Mouse (Mus musculus): ENCODE results near the gene Gnb1l. TPM values are rescaled to one million over a fixed set of nuclear protein-coding genes. Genes with fewer than 3 reads are reported as not detected.

The Gnb1l gene
- total RNA-seq, 2 experiments from 2014 or later = 6.5 to 7.1 TPM

DNA sequence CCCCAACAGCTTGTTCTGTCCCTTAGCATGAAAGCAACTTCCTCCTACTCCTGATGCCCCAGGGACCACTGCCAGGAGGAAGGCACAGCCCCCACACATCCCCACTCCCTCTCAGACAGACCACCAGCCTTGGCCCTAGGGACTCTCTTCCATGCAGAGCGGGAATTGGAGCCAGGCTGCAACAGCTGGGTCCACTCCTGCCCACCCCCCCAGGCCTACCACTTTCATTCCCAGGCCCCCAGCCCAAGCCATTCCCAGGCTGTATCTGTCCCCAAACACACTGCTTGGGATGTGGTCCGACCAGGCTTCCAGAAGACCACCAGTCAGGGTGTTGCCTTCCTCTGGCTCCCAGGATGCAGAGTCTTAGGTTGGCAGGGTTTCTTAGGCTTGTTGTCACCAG lies 110.6 kb downstream of the Gnb1l start:
- no peak for DNase-seq (ENCODE audit: extremely low spot score in 1 of 2, low spot score in 1 of 2)

DNA sequence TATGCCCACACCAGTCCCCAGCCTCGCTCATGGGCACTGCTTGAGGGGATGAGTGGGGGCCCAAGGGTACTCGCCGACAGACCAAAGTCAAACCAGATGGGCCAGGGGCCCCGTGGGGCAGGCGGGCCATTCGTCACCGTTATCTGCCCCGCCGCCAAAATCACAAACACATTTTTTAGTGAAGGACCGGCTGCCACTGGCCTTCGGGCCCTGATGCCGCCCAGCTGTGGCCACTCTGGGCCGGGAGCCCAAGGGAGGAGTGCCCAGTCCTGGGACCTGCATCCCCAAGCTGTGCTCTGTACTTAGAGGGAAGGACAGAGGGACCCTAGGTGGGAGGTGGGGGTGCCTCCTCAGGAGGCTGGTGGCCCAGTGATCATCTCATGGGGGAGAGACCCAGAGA lies 113.2 kb downstream of the Gnb1l start:
- DNase-seq (ENCODE audit: extremely low spot score in 1 of 2, low spot score in 1 of 2) = no peak

DNA sequence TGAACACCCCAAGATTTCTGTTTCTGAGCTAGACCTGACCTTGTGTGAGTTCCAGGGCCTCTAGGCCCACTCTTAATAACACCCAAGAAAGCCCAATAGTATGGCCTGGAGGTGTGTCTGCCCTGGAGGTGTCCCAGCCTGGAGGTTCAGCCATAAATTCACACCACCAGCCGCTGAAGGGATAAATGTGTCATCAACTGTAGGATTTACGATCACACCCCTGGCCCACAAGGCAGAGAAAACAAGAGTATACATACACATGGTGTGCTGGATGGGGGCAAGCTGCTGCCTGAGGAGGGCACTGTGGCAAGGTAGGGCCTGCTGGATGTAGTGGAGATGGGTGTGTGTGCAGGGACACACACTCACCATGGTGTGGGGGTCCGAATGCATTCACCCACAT lies 114.8 kb downstream of the Gnb1l start:
- DNase-seq (ENCODE audit: extremely low spot score in 1 of 2, low spot score in 1 of 2) = no peak

Other genes with a start within 250 kb of the Gnb1l start
- gene Ranbp1, start 250.0 kb upstream of the Gnb1l start, total RNA-seq (2021) = 10 to 100 TPM; 92.2 to 97.2 TPM
- gene Gm49776, start 240.4 kb upstream of the Gnb1l start, total RNA-seq (2021) = under 1 TPM in 1 of 2 experiments, not detected in 1; 0.79 TPM
- gene Dgcr8, start 209.5 kb upstream of the Gnb1l start, total RNA-seq (2021) = 10 to 100 TPM; 38.6 to 40.3 TPM
- gene Tango2, start 150.6 kb upstream of the Gnb1l start, total RNA-seq (2021) = 100 to 1,000 TPM; 115 to 121 TPM
- 10 to 100 TPM; 39.5 to 45.7 TPM for gene Arvcf, start 150.5 kb upstream of the Gnb1l start, total RNA-seq (2021)
- 10 to 100 TPM; 19.1 to 21.8 TPM for gene Txnrd2, start 72.3 kb upstream of the Gnb1l start, total RNA-seq (2021)
- gene Comt, start 71.9 kb upstream of the Gnb1l start, total RNA-seq (2021) = 10 to 100 TPM; 71.8 to 81.3 TPM
- 1 to 10 TPM; 7.9 to 8.7 TPM for gene Rtl10, start 188 bp downstream of the Gnb1l start, total RNA-seq (2021)
- gene Tbx1, start 92.0 kb downstream of the Gnb1l start, total RNA-seq (2021) = under 1 TPM; 0.77 to 0.91 TPM
- 1 to 10 TPM; 1.2 TPM for gene Gp1bb, start 123.7 kb downstream of the Gnb1l start, total RNA-seq (2021)
- 100 to 1,000 TPM; 179 to 190 TPM for gene Gm49601, start 127.7 kb downstream of the Gnb1l start, total RNA-seq (2021)
- 100 to 1,000 TPM; 600 to 645 TPM for gene Sept5, start 131.2 kb downstream of the Gnb1l start, total RNA-seq (2021)